Comparison of ENCODE assay signal across 13 mouse cellular contexts in genomic region chr1:102378613-102379012, GRCm38 (mm10).
DNase-seq lines count a peak whose midpoint lies in the region; ATAC-seq lines count a peak whose summit lies in the region.
"Had no signal": no experiment of that assay in that cellular context is flagged by ENCODE, and none has a peak within 500 bp of the region (broad histone marks: within the 10 kb centered on the region; RNA-seq: fewer than 3 reads in every experiment).

No protein-coding gene starts in this region.

- no peak for ATAC-seq in kidney, embryonic 14.5 days (ENCODE audit: low FRiP score, low TSS enrichment)

- H3K4me2 ChIP-seq in kidney, embryonic 14.5 days (replicated peaks; ENCODE audit: low read depth, low read length), result no peak overlapping the region
- H3K4me2 ChIP-seq: neural tube, embryonic 12.5 days had no signal

- 75% methylated on average over 1 of the region's 1 CpGs for WGBS in kidney, embryonic 14.5 days

- no peak overlapping the region for H3K4me3 ChIP-seq in kidney, embryonic 14.5 days (ENCODE audit: low read length)
- H3K4me3 ChIP-seq: neural tube, embryonic 12.5 days had no signal

- no peaks in the 10 kb centered on the region for H3K4me1 ChIP-seq in kidney, embryonic 14.5 days (ENCODE audit: control insufficient read depth, insufficient read depth, low read length)
- H3K4me1 ChIP-seq: neural tube, embryonic 12.5 days had no signal

- H3K9me3 ChIP-seq in kidney, embryonic 14.5 days (ENCODE audit: control insufficient read depth, low read length), result peaks cover 3% of the 10 kb centered on the region; the same call in 1 of the 2 replicates
- H3K9me3 ChIP-seq: neural tube, embryonic 12.5 days had no signal

- H3K27ac ChIP-seq in kidney, embryonic 14.5 days (ENCODE audit: low read depth, low read length), result no peak overlapping the region
- H3K27ac ChIP-seq: liver, embryonic 14.5 days; macrophage; neural tube, embryonic 12.5 days had no signal

- H3K27me3 ChIP-seq in kidney, embryonic 14.5 days (ENCODE audit: control insufficient read depth, insufficient read depth, low read length), result no peaks in the 10 kb centered on the region
- H3K27me3 ChIP-seq: neural tube, embryonic 12.5 days had no signal

- DNase-seq in kidney, adult 9 months, result peak; percentile 3
- DNase-seq in urinary bladder, postnatal 14 days (ENCODE audit: low spot score), result peak; percentile 2
- DNase-seq in urinary bladder, postnatal 25 days (ENCODE audit: low spot score), result no peak
- DNase-seq in embryo, embryonic 11 days, result peak; percentile 28
- no peak for DNase-seq in heart, adult 8-10 months (ENCODE audit: low spot score)
- no peak for DNase-seq in kidney, postnatal 14 days
- DNase-seq: adrenal gland, postnatal 36 days; cerebellum, adult 9-11 months; right cerebral cortex, postnatal 25 days had no signal

- no peaks in the 10 kb centered on the region for H3K36me3 ChIP-seq in kidney, embryonic 14.5 days (ENCODE audit: control insufficient read depth, insufficient read depth, low read length)
- H3K36me3 ChIP-seq: neural tube, embryonic 12.5 days had no signal

- H3K9ac ChIP-seq in kidney, embryonic 14.5 days (ENCODE audit: low read depth, low read length), result no peak overlapping the region
- H3K9ac ChIP-seq: liver, embryonic 14.5 days; neural tube, embryonic 12.5 days had no signal

Comparison
In these comparisons a context has a peak if more than half of its experiments do, and no peak if none do; other contexts are left out.
1. DNase-seq: peak in kidney, adult 9 months (single experiment), urinary bladder, postnatal 14 days (single experiment) and embryo, embryonic 11 days (single experiment); none in urinary bladder, postnatal 25 days (single experiment), heart, adult 8-10 months (single experiment) and kidney, postnatal 14 days (single experiment).